Mouse (Mus musculus): ENCODE measurements at regions not wholly inside any gene's neighbourhood (a gene's known extent, or its start where the extent isn't known, plus 50 kb on each side); places are given as distances from the start of the nearest gene placed in this dataset.
A peak's percentile ranks its signal among the peaks of the same experiment; 100 is the strongest.

- H3K4me1 ChIP-seq (ENCODE audit: control insufficient read depth, insufficient read depth, low read length), result no peaks in the 10 kb centered on the region
- H3K27ac ChIP-seq (ENCODE audit: low read length), result peak overlapping the region; percentile 5; the same call in 1 of the 2 replicates
- H3K4me3 ChIP-seq (ENCODE audit: low read length), result no peak overlapping the region
- peak; percentile 62 for ATAC-seq
- no peaks in the 10 kb centered on the region for H3K36me3 ChIP-seq (ENCODE audit: control insufficient read depth, insufficient read depth, low read length)
- H3K9me3 ChIP-seq (ENCODE audit: control insufficient read depth, low read length), result no peaks in the 10 kb centered on the region
- no peak overlapping the region for H3K4me2 ChIP-seq (ENCODE audit: low read depth, low read length)
- no peaks in the 10 kb centered on the region for H3K27me3 ChIP-seq (replicated peaks; ENCODE audit: control insufficient read depth, insufficient read depth, low read length)
- H3K9ac ChIP-seq (ENCODE audit: low read depth, low read length), result no peak overlapping the region
- WGBS, result 49% methylated on average over 4 of the region's 4 CpGs
These were observed 85.0 kb downstream of the Arl4a start for GRCm38 (mm10) chr12:39952854-39953253.

- Histone ChIP-seq H3K27ac (ENCODE audit: low read length) (peak overlapping the region; percentile 20; the same call in 1 of the 2 replicates), H3K36me3 (ENCODE audit: control insufficient read depth, insufficient read depth, low read length) (no peaks in the 10 kb centered on the region), H3K4me1 (ENCODE audit: control insufficient read depth, insufficient read depth, low read length) (no peaks in the 10 kb centered on the region), H3K9me3 (ENCODE audit: control insufficient read depth, low read length) (no peaks in the 10 kb centered on the region), H3K4me2 (ENCODE audit: low read depth, low read length) (no peak overlapping the region), H3K27me3 (replicated peaks; ENCODE audit: control insufficient read depth, insufficient read depth, low read length) (no peaks in the 10 kb centered on the region), H3K4me3 (ENCODE audit: low read length) (no peak overlapping the region), H3K9ac (ENCODE audit: low read depth, low read length) (no peak overlapping the region)
- ATAC-seq, result no peak
- 83% methylated on average over 6 of the region's 6 CpGs for WGBS
These were observed 85.9 kb downstream of the Arl4a start for GRCm38 (mm10) chr12:39951911-39952310.

- H3K27ac ChIP-seq (ENCODE audit: low read length), result peak overlapping the region; percentile 14; the same call in 1 of the 2 replicates
- ATAC-seq, result peak; percentile 83
These were observed 87.5 kb downstream of the Arl4a start for GRCm38 (mm10) chr12:39950270-39950801.

GRCm38 (mm10) chr12:39942910-39943309, 94.9 kb downstream of the Arl4a start:
- no peaks in the 10 kb centered on the region for H3K27me3 ChIP-seq (replicated peaks; ENCODE audit: control insufficient read depth, insufficient read depth, low read length)
- no peaks in the 10 kb centered on the region for H3K36me3 ChIP-seq (ENCODE audit: control insufficient read depth, insufficient read depth, low read length)
- no peak overlapping the region for H3K9ac ChIP-seq (ENCODE audit: low read depth, low read length)
- 65% methylated on average over 5 of the region's 5 CpGs for WGBS
- no peak overlapping the region for H3K4me3 ChIP-seq (ENCODE audit: low read length)
- no peak overlapping the region for H3K27ac ChIP-seq (ENCODE audit: low read length)
- no peaks in the 10 kb centered on the region for H3K4me1 ChIP-seq (ENCODE audit: control insufficient read depth, insufficient read depth, low read length)
- H3K9me3 ChIP-seq (ENCODE audit: control insufficient read depth, low read length), result no peaks in the 10 kb centered on the region
- H3K4me2 ChIP-seq (ENCODE audit: low read depth, low read length), result no peak overlapping the region
- ATAC-seq, result no peak

More at GRCm38 (mm10) chr12:39950270-39950801, 87.5 kb downstream of the Arl4a start:
- no peaks in the 10 kb centered on the region for H3K36me3 ChIP-seq (ENCODE audit: control insufficient read depth, insufficient read depth, low read length)
- H3K9me3 ChIP-seq (ENCODE audit: control insufficient read depth, low read length), result no peaks in the 10 kb centered on the region
- WGBS, result 54% methylated on average over 7 of the region's 7 CpGs
- no peaks in the 10 kb centered on the region for H3K27me3 ChIP-seq (replicated peaks; ENCODE audit: control insufficient read depth, insufficient read depth, low read length)
- H3K4me2 ChIP-seq (ENCODE audit: low read depth, low read length), result no peak overlapping the region
- H3K4me3 ChIP-seq (ENCODE audit: low read length), result no peak overlapping the region
- H3K4me1 ChIP-seq (ENCODE audit: control insufficient read depth, insufficient read depth, low read length), result no peaks in the 10 kb centered on the region
- no peak overlapping the region for H3K9ac ChIP-seq (ENCODE audit: low read depth, low read length)

- Histone ChIP-seq H3K27ac (ENCODE audit: low read length) (no peak overlapping the region), H3K9ac (ENCODE audit: low read depth, low read length) (no peak overlapping the region), H3K36me3 (ENCODE audit: control insufficient read depth, insufficient read depth, low read length) (no peaks in the 10 kb centered on the region), H3K27me3 (replicated peaks; ENCODE audit: control insufficient read depth, insufficient read depth, low read length) (no peaks in the 10 kb centered on the region), H3K4me1 (ENCODE audit: control insufficient read depth, insufficient read depth, low read length) (no peaks in the 10 kb centered on the region), H3K9me3 (ENCODE audit: control insufficient read depth, low read length) (no peaks in the 10 kb centered on the region), H3K4me2 (ENCODE audit: low read depth, low read length) (no peak overlapping the region), H3K4me3 (ENCODE audit: low read length) (no peak overlapping the region)
- ATAC-seq, result peak; percentile 90
- WGBS, result 68% methylated on average over 1 of the region's 1 CpGs
These were observed 96.7 kb downstream of the Arl4a start for GRCm38 (mm10) chr12:39941162-39941561.

GRCm38 (mm10) chr12:39939017-39939416, 98.8 kb downstream of the Arl4a start:
- ATAC-seq, result no peak
- H3K4me3 ChIP-seq (ENCODE audit: low read length), result no peak overlapping the region
- no peaks in the 10 kb centered on the region for H3K9me3 ChIP-seq (ENCODE audit: control insufficient read depth, low read length)

GRCm38 (mm10) chr12:39938211-39938610, 99.6 kb downstream of the Arl4a start:
- Histone ChIP-seq H3K9me3 (ENCODE audit: control insufficient read depth, low read length) (no peaks in the 10 kb centered on the region), H3K4me1 (ENCODE audit: control insufficient read depth, insufficient read depth, low read length) (no peaks in the 10 kb centered on the region), H3K27me3 (replicated peaks; ENCODE audit: control insufficient read depth, insufficient read depth, low read length) (no peaks in the 10 kb centered on the region), H3K36me3 (ENCODE audit: control insufficient read depth, insufficient read depth, low read length) (no peaks in the 10 kb centered on the region), H3K4me3 (ENCODE audit: low read length) (no peak overlapping the region), H3K9ac (ENCODE audit: low read depth, low read length) (no peak overlapping the region), H3K27ac (ENCODE audit: low read length) (no peak overlapping the region), H3K4me2 (ENCODE audit: low read depth, low read length) (no peak overlapping the region)
- no peak for ATAC-seq
- WGBS, result 95% methylated on average over 2 of the region's 2 CpGs

More at GRCm38 (mm10) chr12:39939017-39939416, 98.8 kb downstream of the Arl4a start:
- Histone ChIP-seq H3K27ac (ENCODE audit: low read length) (no peak overlapping the region), H3K27me3 (replicated peaks; ENCODE audit: control insufficient read depth, insufficient read depth, low read length) (no peaks in the 10 kb centered on the region), H3K4me2 (ENCODE audit: low read depth, low read length) (no peak overlapping the region), H3K4me1 (ENCODE audit: control insufficient read depth, insufficient read depth, low read length) (no peaks in the 10 kb centered on the region), H3K9ac (ENCODE audit: low read depth, low read length) (no peak overlapping the region), H3K36me3 (ENCODE audit: control insufficient read depth, insufficient read depth, low read length) (no peaks in the 10 kb centered on the region)

GRCm38 (mm10) chr12:39936331-39936730, 101.5 kb downstream of the Arl4a start:
- Histone ChIP-seq H3K27me3 (replicated peaks; ENCODE audit: control insufficient read depth, insufficient read depth, low read length) (no peaks in the 10 kb centered on the region), H3K9me3 (ENCODE audit: control insufficient read depth, low read length) (no peaks in the 10 kb centered on the region), H3K36me3 (ENCODE audit: control insufficient read depth, insufficient read depth, low read length) (no peaks in the 10 kb centered on the region), H3K4me1 (ENCODE audit: control insufficient read depth, insufficient read depth, low read length) (no peaks in the 10 kb centered on the region), H3K9ac (ENCODE audit: low read depth, low read length) (no peak overlapping the region), H3K4me3 (ENCODE audit: low read length) (no peak overlapping the region), H3K27ac (ENCODE audit: low read length) (peak overlapping the region; percentile 34; the same call in 1 of the 2 replicates), H3K4me2 (ENCODE audit: low read depth, low read length) (no peak overlapping the region)
- ATAC-seq, result no peak
- WGBS, result 82% methylated on average over 11 of the region's 11 CpGs

GRCm38 (mm10) chr12:39935775-39936174, 102.0 kb downstream of the Arl4a start:
- 71% methylated on average over 12 of the region's 12 CpGs for WGBS
- H3K9ac ChIP-seq (ENCODE audit: low read depth, low read length), result no peak overlapping the region
- no peak overlapping the region for H3K4me2 ChIP-seq (ENCODE audit: low read depth, low read length)
- H3K27me3 ChIP-seq (replicated peaks; ENCODE audit: control insufficient read depth, insufficient read depth, low read length), result no peaks in the 10 kb centered on the region
- H3K4me3 ChIP-seq (ENCODE audit: low read length), result no peak overlapping the region
- no peaks in the 10 kb centered on the region for H3K9me3 ChIP-seq (ENCODE audit: control insufficient read depth, low read length)
- H3K4me1 ChIP-seq (ENCODE audit: control insufficient read depth, insufficient read depth, low read length), result no peaks in the 10 kb centered on the region
- H3K36me3 ChIP-seq (ENCODE audit: control insufficient read depth, insufficient read depth, low read length), result no peaks in the 10 kb centered on the region
- ATAC-seq, result peak; percentile 97
- H3K27ac ChIP-seq (ENCODE audit: low read length), result peak overlapping the region; percentile 34; the same call in 1 of the 2 replicates

- Histone ChIP-seq H3K4me3 (ENCODE audit: low read length) (no peak overlapping the region), H3K4me2 (ENCODE audit: low read depth, low read length) (no peak overlapping the region), H3K27ac (ENCODE audit: low read length) (no peak overlapping the region), H3K27me3 (replicated peaks; ENCODE audit: control insufficient read depth, insufficient read depth, low read length) (no peaks in the 10 kb centered on the region), H3K4me1 (ENCODE audit: control insufficient read depth, insufficient read depth, low read length) (no peaks in the 10 kb centered on the region), H3K9me3 (ENCODE audit: control insufficient read depth, low read length) (no peaks in the 10 kb centered on the region), H3K36me3 (ENCODE audit: control insufficient read depth, insufficient read depth, low read length) (no peaks in the 10 kb centered on the region), H3K9ac (ENCODE audit: low read depth, low read length) (no peak overlapping the region)
- ATAC-seq, result peak; percentile 60
- 53% methylated on average over 4 of the region's 4 CpGs for WGBS
These were observed 102.9 kb downstream of the Arl4a start for GRCm38 (mm10) chr12:39934877-39935276.

Measured in intestine, embryonic 16.5 days (tissue).